Comparison of ENCODE assay signal across 10 mouse cellular contexts in the genomic region with DNA sequence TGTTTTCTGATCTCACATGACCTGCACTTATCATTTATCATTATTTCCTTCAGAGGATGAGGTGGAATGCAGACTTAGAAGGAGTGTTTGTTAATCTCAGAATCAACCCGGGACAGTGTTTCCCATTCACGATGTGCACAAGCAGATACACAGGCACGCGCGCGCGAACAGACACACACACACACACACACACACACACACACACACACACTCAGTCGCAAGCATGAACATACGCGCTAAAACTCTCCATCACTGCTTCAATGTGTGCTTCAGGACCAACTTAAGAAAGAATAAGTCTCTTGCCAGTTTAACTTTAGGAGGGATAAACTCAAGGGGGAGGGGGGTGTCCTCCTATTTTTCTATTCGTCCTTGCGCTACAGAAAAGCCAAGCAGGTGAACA. TPM values are rescaled to one million over a fixed set of nuclear protein-coding genes. Genes with fewer than 3 reads are reported as not detected.
DNase-seq lines count a peak whose midpoint lies in the region; ATAC-seq and TF ChIP-seq lines count a peak whose summit lies in the region.
"Had no signal": no experiment of that assay in that cellular context is flagged by ENCODE, and none has a peak within 500 bp of the region (broad histone marks: within the 10 kb centered on the region; RNA-seq: fewer than 3 reads in every experiment).

No protein-coding gene starts in this region.

- H3K27me3 ChIP-seq in kidney, embryonic 14.5 days (ENCODE audit: control insufficient read depth, insufficient read depth, low read length): peaks cover 4% of the 10 kb centered on the region; the same call in 1 of the 2 replicates
- H3K27me3 ChIP-seq in forebrain, postnatal 0 days (ENCODE audit: insufficient read depth, low read length): no peaks in the 10 kb centered on the region
- no peaks in the 10 kb centered on the region for H3K27me3 ChIP-seq in midbrain, embryonic 15.5 days (replicated peaks)

- no peaks in the 10 kb centered on the region for H3K9me3 ChIP-seq in kidney, embryonic 14.5 days (ENCODE audit: control insufficient read depth, low read length)
- no peaks in the 10 kb centered on the region for H3K9me3 ChIP-seq in forebrain, postnatal 0 days (ENCODE audit: low read length)
- no peaks in the 10 kb centered on the region for H3K9me3 ChIP-seq in midbrain, embryonic 15.5 days

- no peaks in the 10 kb centered on the region for H3K36me3 ChIP-seq in kidney, embryonic 14.5 days (ENCODE audit: control insufficient read depth, insufficient read depth, low read length)
- H3K36me3 ChIP-seq in forebrain, postnatal 0 days (ENCODE audit: insufficient read depth): no peaks in the 10 kb centered on the region
- no peaks in the 10 kb centered on the region for H3K36me3 ChIP-seq in midbrain, embryonic 15.5 days (replicated peaks)

- peak overlapping the region; percentile 31 for H3K4me3 ChIP-seq in kidney, embryonic 14.5 days (ENCODE audit: low read length)
- peak overlapping the region; percentile 45 for H3K4me3 ChIP-seq in forebrain, postnatal 0 days (ENCODE audit: low read depth, low read length)
- peak overlapping the region; percentile 48 for H3K4me3 ChIP-seq in midbrain, embryonic 15.5 days

- H3K4me1 ChIP-seq in kidney, embryonic 14.5 days (ENCODE audit: control insufficient read depth, insufficient read depth, low read length): no peaks in the 10 kb centered on the region
- H3K4me1 ChIP-seq in forebrain, postnatal 0 days (ENCODE audit: insufficient read depth): no peaks in the 10 kb centered on the region
- H3K4me1 ChIP-seq in midbrain, embryonic 15.5 days: no peaks in the 10 kb centered on the region

- no peak; the same call in 1 of the 2 replicates for ATAC-seq in kidney, embryonic 14.5 days (ENCODE audit: low FRiP score, low TSS enrichment)
- 0 out of 2 replicates have a peak, but pooled peaks have one; percentile 10 for ATAC-seq in forebrain, postnatal 0 days
- ATAC-seq in midbrain, embryonic 15.5 days (replicated peaks): peak; percentile 59
- ATAC-seq in megakaryocyte-erythroid progenitor cell, adult 5-6 weeks (replicated peaks; ENCODE audit: low FRiP score, low TSS enrichment, poor library complexity, severe bottlenecking): no peak

- no peak for TF ChIP-seq CTCF in forebrain, postnatal 0 days (IDR thresholded peaks at IDR 0.05; ENCODE audit: low read depth)

- no peak for DNase-seq in kidney, adult 18-20 months
- DNase-seq in cerebellum, postnatal 14 days: peak; percentile 51 to 52
- peak; percentile 52 for DNase-seq in forebrain, postnatal 0 days
- DNase-seq in B cell, adult 2 months: no peak
- DNase-seq in adrenal gland, adult 8-10 months: no peak

- H3K9ac ChIP-seq in kidney, embryonic 14.5 days (ENCODE audit: low read depth, low read length): no peak overlapping the region
- H3K9ac ChIP-seq in forebrain, postnatal 0 days: peak overlapping the region; percentile 51; the same call in 1 of the 2 replicates
- H3K9ac ChIP-seq in midbrain, embryonic 15.5 days: peak overlapping the region; percentile 40; the same call in 1 of the 2 replicates

- 35% methylated on average over 12 of the region's 12 CpGs for WGBS in kidney, embryonic 14.5 days
- 21% methylated on average over 12 of the region's 12 CpGs for WGBS in forebrain, postnatal 0 days
- WGBS in midbrain, embryonic 15.5 days: 30% methylated on average over 12 of the region's 12 CpGs

- peak overlapping the region; percentile 56 for H3K4me2 ChIP-seq in kidney, embryonic 14.5 days (replicated peaks; ENCODE audit: low read depth, low read length)
- H3K4me2 ChIP-seq in forebrain, postnatal 0 days (ENCODE audit: low read depth): peak overlapping the region; percentile 52
- H3K4me2 ChIP-seq in midbrain, embryonic 15.5 days: peak overlapping the region; percentile 67

- no peak overlapping the region for H3K27ac ChIP-seq in kidney, embryonic 14.5 days (ENCODE audit: low read depth, low read length)
- peak overlapping the region; percentile 71 for H3K27ac ChIP-seq in forebrain, postnatal 0 days (ENCODE audit: low read depth, low read length)
- peak overlapping the region; percentile 86 for H3K27ac ChIP-seq in midbrain, embryonic 15.5 days

RNA-seq across cellular contexts. Expression of gene Tenm1, which starts 0.4 kb away (rescaled TPM):
- 1.1 TPM in 2 replicates for polyA plus RNA-seq in kidney, embryonic 14.5 days (2014; fragmentation: Nextera tagmentation; extraction: Ambion mirVana)
- total RNA-seq in forebrain, postnatal 0 days (2014; rRNA removed): 60.6 and 74.8 TPM in 2 replicates
- 15.9 and 27.8 TPM in 2 replicates for polyA plus RNA-seq in forebrain, postnatal 0 days (2015; fragmentation: Nextera tagmentation; extraction: Ambion mirVana)
- 36.6 and 39.2 TPM in 2 replicates for polyA plus RNA-seq in midbrain, embryonic 15.5 days (2015; fragmentation: Nextera tagmentation; extraction: Ambion mirVana)
- 1 to 10 TPM in 3 of 4 experiments, under 1 TPM in 1; 0.87 to 1.9 (median 1.3) TPM for total RNA-seq in adrenal gland, adult 8-10 months (2022)
- total RNA-seq in megakaryocyte-erythroid progenitor cell, adult 5-6 weeks (2014; fragmentation: Nextera tagmentation): not detected in 2 replicates
- total RNA-seq in megakaryocyte-erythroid progenitor cell, adult 5-6 weeks (2017): not detected in 2 replicates
- total RNA-seq: hematopoietic stem cell, adult 5-6 weeks; neutrophil, adult 5-6 weeks had no signal

Comparison
In these comparisons a context has a peak if more than half of its experiments do, and no peak if none do; other contexts are left out.
1. ATAC-seq: peak in forebrain, postnatal 0 days (single experiment) and midbrain, embryonic 15.5 days (single experiment); none in kidney, embryonic 14.5 days (single experiment) and megakaryocyte-erythroid progenitor cell, adult 5-6 weeks (single experiment).
2. DNase-seq: peak in cerebellum, postnatal 14 days (2 of 2) and forebrain, postnatal 0 days (single experiment); none in kidney, adult 18-20 months (single experiment), B cell, adult 2 months (0 of 2) and adrenal gland, adult 8-10 months (single experiment).
3. RNA of gene Tenm1, which starts 0.4 kb away (total RNA-seq): 60.6 to 74.8 TPM in forebrain, postnatal 0 days; 0.87 to 1.9 TPM in adrenal gland, adult 8-10 months and not detected in megakaryocyte-erythroid progenitor cell, adult 5-6 weeks; every median in the first group is over 10 times any median in the second.
4. Peak in every context shown above with its lines, with median percentiles within 50 percentile points of each other: H3K4me2 ChIP-seq and H3K4me3 ChIP-seq.